Mouse (Mus musculus) MEL (cell line): Measurements from ENCODE around the gene Tmem176b. TPM values are rescaled to one million over a fixed set of nuclear protein-coding genes. Genes with fewer than 3 reads are reported as not detected.

Experiments used
- DNase-seq: peaks from one replicate; pipeline ENCODE4 v3.0.0; 2011; ENCODE audit warnings: low read depth, low spot score
- H3K27ac ChIP-seq: 2 replicates; pipeline ENCODE4 v1.5.1; 2012; ENCODE audit warnings: low read depth, mild to moderate bottlenecking, control low read depth, low read length, moderate library complexity; ENCODE audit not compliant: control insufficient read depth
- H3K27me3 ChIP-seq, 2 experiments: fragments of 150-350 bp in 1 of 2; sonication (generic) in 1 of 2; 2 replicates each; pipeline ENCODE4 v1.6.1; 2012; ENCODE audit warnings: low read length in 2 of 2, mild to moderate bottlenecking in 2 of 2, improper control_type of control experiment in 1 of 2, moderate library complexity in 1 of 2; ENCODE audit not compliant: insufficient read depth in 2 of 2, control insufficient read depth in 1 of 2
- H3K36me3 ChIP-seq, 2 experiments: 2 replicates each; pipeline ENCODE4 v1.6.1; 2012 to 2014; ENCODE audit warnings: low read length in 2 of 2, improper control_type of control experiment in 1 of 2, inconsistent platforms in 1 of 2, mild to moderate bottlenecking in 1 of 2; ENCODE audit not compliant: insufficient read depth in 2 of 2, control insufficient read depth in 1 of 2
- H3K4me1 ChIP-seq, 2 experiments: fragments of 150-350 bp in 1 of 2; sonication (generic) in 1 of 2; 2 replicates each; pipeline ENCODE4 v1.6.1; 2012; ENCODE audit warnings: low read length in 2 of 2, improper control_type of control experiment in 1 of 2, mild to moderate bottlenecking in 1 of 2; ENCODE audit not compliant: insufficient read depth in 2 of 2, control insufficient read depth in 1 of 2
- H3K4me3 ChIP-seq, 2 experiments: fragments of 150-350 bp in 1 of 2; sonication (generic) in 1 of 2; 2 replicates each; pipeline ENCODE4 v1.5.1; 2012; ENCODE audit warnings: low read depth in 2 of 2, low read length in 2 of 2, mild to moderate bottlenecking in 2 of 2, moderate library complexity in 2 of 2, control low read depth in 1 of 2, improper control_type of control experiment in 1 of 2; ENCODE audit not compliant: control insufficient read depth in 1 of 2, insufficient read depth in 1 of 2
- H3K79me2 ChIP-seq: 2 replicates; pipeline ENCODE4 v1.6.1; 2012; ENCODE audit warnings: mild to moderate bottlenecking, low read length, moderate library complexity; ENCODE audit not compliant: control insufficient read depth, poor library complexity, insufficient read depth
- H3K9ac ChIP-seq: 2 replicates; pipeline ENCODE4 v1.6.1; 2012; ENCODE audit warnings: low read depth, mild to moderate bottlenecking, control low read depth, low read length, moderate library complexity; ENCODE audit not compliant: control insufficient read depth, poor library complexity, severe bottlenecking
- H3K9me3 ChIP-seq: fragments of 150-350 bp; sonication (generic); replicated peaks from 2 replicates; pipeline ENCODE4 v1.6.1; 2012; ENCODE audit warnings: mild to moderate bottlenecking, low read length, improper control_type of control experiment, moderate library complexity; ENCODE audit not compliant: insufficient read depth
- BHLHE40 ChIP-seq: IDR thresholded peaks from 2 replicates; pipeline ENCODE4 v1.6.1; 2012; ENCODE audit warnings: low read depth, mild to moderate bottlenecking, inconsistent platforms, low read length, improper control_type of control experiment, borderline replicate concordance
- E2F4 ChIP-seq: IDR thresholded peaks from 2 replicates; pipeline ENCODE4 v1.6.1; 2011; ENCODE audit warnings: low read depth, low read length, improper control_type of control experiment, borderline replicate concordance
- ELF1 ChIP-seq: IDR thresholded peaks from 2 replicates; pipeline ENCODE4 v1.6.1; 2014; ENCODE audit warnings: low read depth, mild to moderate bottlenecking, inconsistent platforms, low read length, improper control_type of control experiment, moderate library complexity
- EP300 ChIP-seq, 2 experiments: IDR thresholded peaks; 2 replicates each; pipeline ENCODE4 v1.6.1; 2011; ENCODE audit warnings: improper control_type of control experiment in 2 of 2, low read length in 2 of 2, low read depth in 1 of 2, mild to moderate bottlenecking in 1 of 2
- ETS1 ChIP-seq: IDR thresholded peaks from 2 replicates; pipeline ENCODE4 v1.6.1; 2012; ENCODE audit warnings: low read depth, mild to moderate bottlenecking, inconsistent platforms, low read length, improper control_type of control experiment, moderate library complexity
- JUND ChIP-seq: IDR thresholded peaks from 2 replicates; pipeline ENCODE4 v1.6.1; 2011; ENCODE audit warnings: low read depth, mild to moderate bottlenecking, improper control_type of control experiment, low read length
- NELFE ChIP-seq: IDR thresholded peaks from 2 replicates; pipeline ENCODE4 v1.6.1; 2011; ENCODE audit warnings: low read depth, low read length, improper control_type of control experiment
- NRF1 ChIP-seq: IDR thresholded peaks from 2 replicates; pipeline ENCODE4 v1.6.1; 2014; ENCODE audit warnings: low read depth, mild to moderate bottlenecking, inconsistent platforms, low read length, improper control_type of control experiment, moderate library complexity; ENCODE audit not compliant: poor library complexity, insufficient read depth, severe bottlenecking
- POLR2A ChIP-seq, 2 experiments: IDR thresholded peaks; 2 replicates each; pipeline ENCODE4 v1.6.1; 2011 to 2012; ENCODE audit warnings: low read length in 2 of 2, mild to moderate bottlenecking in 2 of 2, control low read depth in 1 of 2, improper control_type of control experiment in 1 of 2, low read depth in 1 of 2, moderate library complexity in 1 of 2; ENCODE audit not compliant: control insufficient read depth in 1 of 2, insufficient read depth in 1 of 2, poor library complexity in 1 of 2
- SIN3A ChIP-seq: IDR thresholded peaks from 2 replicates; pipeline ENCODE4 v1.6.1; 2012; ENCODE audit warnings: low read length, improper control_type of control experiment, inconsistent platforms
- SMC3 ChIP-seq: IDR thresholded peaks from 2 replicates; pipeline ENCODE4 v1.6.1; 2011; ENCODE audit warnings: low read depth, low read length, improper control_type of control experiment
- TCF12 ChIP-seq: IDR thresholded peaks from 2 replicates; pipeline ENCODE4 v1.6.1; 2014; ENCODE audit warnings: low read depth, mild to moderate bottlenecking, inconsistent platforms, low read length, improper control_type of control experiment, moderate library complexity
- USF1 ChIP-seq: IDR thresholded peaks from 2 replicates; pipeline ENCODE4 v1.6.1; 2014; ENCODE audit warnings: low read depth, mild to moderate bottlenecking, inconsistent platforms, low read length, improper control_type of control experiment, moderate library complexity
- USF2 ChIP-seq, 2 experiments: IDR thresholded peaks; 2 replicates each; pipeline ENCODE4 v1.6.1; 2011 to 2012; ENCODE audit warnings: improper control_type of control experiment in 2 of 2, low read length in 2 of 2, borderline replicate concordance in 1 of 2, inconsistent platforms in 1 of 2, low read depth in 1 of 2, mild to moderate bottlenecking in 1 of 2; ENCODE audit not compliant: insufficient read depth in 1 of 2
- ZKSCAN1 ChIP-seq: IDR thresholded peaks from 2 replicates; pipeline ENCODE4 v1.6.1; 2012; ENCODE audit warnings: low read depth, mild to moderate bottlenecking, inconsistent platforms, low read length, improper control_type of control experiment, moderate library complexity
- polyA plus RNA-seq, 2 experiments: library from polyadenylated mRNA; stranded (reverse) in 1 of 2; unstranded in 1 of 2; fragments of >175 nt in 1 of 2; fragments of >200 nt in 1 of 2; gene quantifications; 2 replicates each; pipeline versions ENCODE4 v1.2.1 to v1.2.4; 2012; ENCODE audit warnings: low replicate concordance in 2 of 2, low read depth in 1 of 2; ENCODE audit not compliant: insufficient read length in 2 of 2, insufficient read depth in 1 of 2, missing spikeins in 1 of 2
- total RNA-seq: library from RNA; depleted of rRNA; stranded (reverse); fragments of 300-350 nt; gene quantifications from 2 replicates; pipeline ENCODE4 v1.2.3, GENCODE M21; 2012; rRNA removed

The Tmem176b gene
- 22.2 and 23.0 TPM in 2 replicates for total RNA-seq
- polyA plus RNA-seq: 10 to 100 TPM in 1 of 2 experiments, not detected in 1; 77.0 TPM

- Histone ChIP-seq H3K4me1 (peaks cover 9 to 23% of the 10 kb centered on the region in 2 experiments), H3K27ac (peak within 1 kb of the TSS; percentile 48), H3K36me3 (peaks cover 0 to 14% of the 10 kb centered on the region in 2 experiments; a peak in 2 of 4 replicates), H3K4me3 (peak within 1 kb of the TSS; percentile 58 to 61), H3K79me2 (peaks cover 1% of the 10 kb centered on the region; the same call in 1 of the 2 replicates), H3K9ac (peak within 1 kb of the TSS; percentile 62), H3K27me3 (no peaks in the 10 kb centered on the region), H3K9me3 (no peaks in the 10 kb centered on the region)
- peak; percentile 83 for DNase-seq
- TF ChIP-seq NELFE (no peak), ETS1 (peak; percentile 44; the same call in 1 of the 2 replicates), ZKSCAN1 (peak; percentile 75), TCF12 (0 out of 2 replicates have a peak, but pooled peaks have one; percentile 10), USF1 (no peak), ELF1 (0 out of 2 replicates have a peak, but pooled peaks have one; percentile 44), POLR2A (IDR thresholded peaks at IDR 0.05; ENCODE audit: control insufficient read depth in 1 of 2, insufficient read depth in 1 of 2, low read depth in 1 of 2, low read length in 2 of 2, poor library complexity in 1 of 2) (no peak)
Measured at GRCm38 (mm10) chr6:48840973-48841625, at the start of gene Tmem176b. Gene Tmem176b (minus strand): TSS chr6:48841496.

DNA sequence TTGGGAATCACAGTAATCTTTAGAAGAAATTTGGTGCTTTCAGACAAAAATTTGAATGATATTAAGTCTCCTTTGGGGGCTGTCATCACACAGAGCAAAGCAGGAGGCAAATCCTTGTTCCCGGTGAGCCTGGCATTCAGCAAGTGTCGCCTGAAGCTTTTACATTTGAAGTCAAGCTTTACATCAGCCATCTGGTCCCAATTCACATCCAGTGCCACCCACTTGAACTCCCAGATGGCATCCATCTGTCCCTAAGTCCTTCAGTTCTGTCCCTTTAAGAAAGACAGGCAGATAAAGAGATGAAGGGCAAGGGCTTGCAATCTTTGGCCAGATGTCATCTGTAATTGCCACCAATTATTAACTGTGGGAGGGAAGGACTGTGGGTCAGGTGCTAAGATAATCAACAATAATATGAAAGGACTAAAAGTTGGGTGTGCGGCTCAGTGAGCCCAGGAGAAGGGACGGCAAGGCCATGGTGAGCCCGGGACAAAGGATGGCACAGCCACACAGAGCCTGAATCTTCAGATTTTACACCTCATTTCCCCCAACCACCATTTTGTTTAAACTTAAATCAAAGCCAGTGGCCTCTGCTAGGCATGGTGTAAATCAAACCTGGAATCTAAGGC lies 35.3 kb upstream of the Tmem176b start:
- Histone ChIP-seq H3K36me3 (no peaks in the 10 kb centered on the region), H3K27me3 (peaks cover 0 to 2% of the 10 kb centered on the region in 2 experiments; a peak in 1 of 4 replicates), H3K4me3 (no peak overlapping the region), H3K79me2 (no peaks in the 10 kb centered on the region), H3K27ac (no peak overlapping the region), H3K4me1 (no peaks in the 10 kb centered on the region), H3K9ac (no peak overlapping the region), H3K9me3 (no peaks in the 10 kb centered on the region)
- no peak for DNase-seq
- no peak for TF ChIP-seq JUND
- TF ChIP-seq E2F4: no peak
- TF ChIP-seq BHLHE40: no peak
- TF ChIP-seq USF2 (IDR thresholded peaks at IDR 0.05; ENCODE audit: borderline replicate concordance in 1 of 2, insufficient read depth in 1 of 2, low read depth in 1 of 2, low read length in 2 of 2): no peak

- peaks cover 0 to 2% of the 10 kb centered on the region in 2 experiments; a peak in 1 of 4 replicates for H3K27me3 ChIP-seq
- no peak for TF ChIP-seq E2F4
- no peak for TF ChIP-seq SMC3
- no peak for TF ChIP-seq EP300 (IDR thresholded peaks at IDR 0.05; ENCODE audit: low read depth in 1 of 2, low read length in 2 of 2)
- TF ChIP-seq NRF1: no peak
- no peak for TF ChIP-seq SIN3A
- DNase-seq: no peak
- H3K79me2 ChIP-seq: no peaks in the 10 kb centered on the region
- H3K9me3 ChIP-seq: no peaks in the 10 kb centered on the region
- H3K9ac ChIP-seq: no peak overlapping the region
- H3K4me1 ChIP-seq: no peaks in the 10 kb centered on the region
- no peaks in the 10 kb centered on the region for H3K36me3 ChIP-seq
- no peak overlapping the region for H3K27ac ChIP-seq
- H3K4me3 ChIP-seq: no peak overlapping the region
Measured at GRCm38 (mm10) chr6:48875515-48875914, 34.2 kb upstream of the Tmem176b start.
